Mouse (Mus musculus) ES-Bruce4 (cell line): ENCODE results near the gene Prss35.

Source experiments
- CTCF ChIP-seq: IDR thresholded peaks from one replicate; pipeline ENCODE4 v1.8.1; 2011; ENCODE audit warnings: low read depth, low read length
- POLR2A ChIP-seq: IDR thresholded peaks from one replicate; pipeline ENCODE4 v1.8.1; 2011; ENCODE audit warnings: low read length; ENCODE audit not compliant: insufficient read depth

- TF ChIP-seq POLR2A = no peak
- TF ChIP-seq CTCF = no peak
Observed at GRCm38 (mm10) chr9:86738067-86738466, 5.4 kb upstream of the Prss35 start.
